18 mouse cellular contexts compared by ENCODE assay signal in genomic region chr2:33232782-33233570, GRCm38 (mm10). TPM values are rescaled to one million over a fixed set of nuclear protein-coding genes. Genes with fewer than 3 reads are reported as not detected.
A peak's percentile ranks its signal among the peaks of the same experiment; 100 is the strongest.
DNase-seq lines count a peak whose midpoint lies in the region; ATAC-seq and TF ChIP-seq lines count a peak whose summit lies in the region.
"Had no signal": no experiment of that assay in that cellular context is flagged by ENCODE, and none has a peak within 500 bp of the region (broad histone marks: within the 10 kb centered on the region; RNA-seq: fewer than 3 reads in every experiment).

No protein-coding gene starts in this region.

- peaks cover 50% of the 10 kb centered on the region for H3K36me3 ChIP-seq in heart, embryonic 10.5 days
- H3K36me3 ChIP-seq in hindbrain, embryonic 10.5 days: peaks cover 50% of the 10 kb centered on the region
- H3K36me3 ChIP-seq in hindbrain, embryonic 13.5 days: peaks cover 23% of the 10 kb centered on the region
- H3K36me3 ChIP-seq in kidney, adult 2 months (ENCODE audit: control insufficient read depth, insufficient read depth, low read length): no peaks in the 10 kb centered on the region

- no peak for DNase-seq in heart, embryonic 10.5 days (ENCODE audit: low spot score)
- DNase-seq in heart, postnatal 14 days: no peak
- DNase-seq in hindbrain, embryonic 10.5 days (ENCODE audit: low spot score): no peak
- peak; percentile 81 for DNase-seq in kidney, adult 2 months
- peak; percentile 30 for DNase-seq in kidney, postnatal 10 days
- no peak for DNase-seq in left cerebral cortex, postnatal 10 days (ENCODE audit: extremely low spot score in 1 of 2, low spot score in 2 of 2)
- no peak for DNase-seq in adrenal gland, adult 18-20 months (ENCODE audit: low spot score in 2 of 2)
- DNase-seq: adrenal gland, adult 8-10 months; cerebellum, postnatal 14 days; gastrocnemius, postnatal 25 days; left cerebral cortex, postnatal 4 days; lung, adult 18-20 months; lung, postnatal 36 days; thymus, postnatal 4 days had no signal

- no peak overlapping the region for H3K9ac ChIP-seq in hindbrain, embryonic 13.5 days
- H3K9ac ChIP-seq: forebrain, embryonic 12.5 days; hindbrain, embryonic 14.5 days had no signal

- intact Hi-C loops in heart, postnatal 14 days (cut with DNase I): loop anchor here (5.0 kb wide), 1 partner anchor 76 kb away; no protein-coding TSS in a partner anchor
- intact Hi-C loops in left cerebral cortex, postnatal 10 days (cut with DNase I): no loop called here

- peak overlapping the region; percentile 63 for H3K27ac ChIP-seq in heart, embryonic 10.5 days
- peak overlapping the region; percentile 31; the same call in 1 of the 2 replicates for H3K27ac ChIP-seq in hindbrain, embryonic 10.5 days
- H3K27ac ChIP-seq in hindbrain, embryonic 13.5 days: no peak overlapping the region
- H3K27ac ChIP-seq in kidney, adult 2 months (ENCODE audit: insufficient read depth, low read depth, low read length): 0 out of 2 replicates have a peak overlapping the region, but pooled peaks have one; percentile 15
- H3K27ac ChIP-seq: hindbrain, embryonic 14.5 days had no signal

- no peak for TF ChIP-seq CTCF in kidney, adult 2 months (conservative IDR thresholded peaks at IDR 0.05; ENCODE audit: insufficient read depth, insufficient read length, low read depth, low read length)

- no peaks in the 10 kb centered on the region for H3K9me3 ChIP-seq in heart, embryonic 10.5 days
- no peaks in the 10 kb centered on the region for H3K9me3 ChIP-seq in hindbrain, embryonic 10.5 days
- no peaks in the 10 kb centered on the region for H3K9me3 ChIP-seq in hindbrain, embryonic 13.5 days
- H3K9me3 ChIP-seq: forebrain, embryonic 12.5 days had no signal

- 71% methylated on average over 6 of the region's 6 CpGs for WGBS in heart, embryonic 10.5 days
- 78% methylated on average over 6 of the region's 6 CpGs for WGBS in hindbrain, embryonic 10.5 days
- WGBS in hindbrain, embryonic 13.5 days: 77% methylated on average over 6 of the region's 6 CpGs
- 63% methylated on average over 6 of the region's 6 CpGs for WGBS in kidney, adult 2 months

- H3K4me2 ChIP-seq in hindbrain, embryonic 13.5 days: no peak overlapping the region
- H3K4me2 ChIP-seq: forebrain, embryonic 12.5 days; hindbrain, embryonic 14.5 days had no signal

- TF ChIP-seq POLR2A in kidney, adult 2 months (IDR thresholded peaks at IDR 0.05; ENCODE audit: low read depth, low read length): no peak

- no peak for ATAC-seq in hindbrain, embryonic 13.5 days (ENCODE audit: low FRiP score)
- ATAC-seq: intestine, postnatal 0 days had no signal

- peaks cover 61% of the 10 kb centered on the region for H3K4me1 ChIP-seq in heart, embryonic 10.5 days
- peaks cover 42% of the 10 kb centered on the region for H3K4me1 ChIP-seq in hindbrain, embryonic 10.5 days (replicated peaks)
- peaks cover 63% of the 10 kb centered on the region for H3K4me1 ChIP-seq in hindbrain, embryonic 13.5 days (replicated peaks)
- peaks cover 21% of the 10 kb centered on the region for H3K4me1 ChIP-seq in kidney, adult 2 months (ENCODE audit: control insufficient read depth, insufficient read depth, low read length)

- no peak overlapping the region for H3K4me3 ChIP-seq in heart, embryonic 10.5 days
- H3K4me3 ChIP-seq in hindbrain, embryonic 10.5 days: no peak overlapping the region
- no peak overlapping the region for H3K4me3 ChIP-seq in hindbrain, embryonic 13.5 days
- H3K4me3 ChIP-seq in kidney, adult 2 months (ENCODE audit: insufficient read depth, low read depth, low read length): no peak overlapping the region
- H3K4me3 ChIP-seq: forebrain, embryonic 12.5 days had no signal

- H3K27me3 ChIP-seq in heart, embryonic 10.5 days (ENCODE audit: insufficient read depth, poor library complexity, severe bottlenecking): no peaks in the 10 kb centered on the region
- no peaks in the 10 kb centered on the region for H3K27me3 ChIP-seq in hindbrain, embryonic 10.5 days (ENCODE audit: insufficient read depth, poor library complexity, severe bottlenecking)
- no peaks in the 10 kb centered on the region for H3K27me3 ChIP-seq in hindbrain, embryonic 13.5 days
- no peaks in the 10 kb centered on the region for H3K27me3 ChIP-seq in kidney, adult 2 months (replicated peaks; ENCODE audit: control insufficient read depth, insufficient read depth, low read length)
- H3K27me3 ChIP-seq: forebrain, embryonic 12.5 days had no signal

RNA-seq across cellular contexts. Expression of gene Angptl2, which starts 17.1 kb away (rescaled TPM):
- polyA plus RNA-seq in heart, embryonic 10.5 days (2016; fragmentation: Nextera tagmentation; extraction: Ambion mirVana): 40.4 and 49.8 TPM in 2 replicates
- 10 to 100 TPM; 83.2 to 85.0 TPM for total RNA-seq in heart, postnatal 14 days (2021)
- polyA plus RNA-seq in hindbrain, embryonic 10.5 days (2016; fragmentation: Nextera tagmentation; extraction: Ambion mirVana): 26.0 and 26.7 TPM in 2 replicates
- polyA plus RNA-seq in hindbrain, embryonic 13.5 days (2015; fragmentation: Nextera tagmentation; extraction: Ambion mirVana): 16.9 and 17.9 TPM in 2 replicates
- polyA plus RNA-seq in kidney, adult 2 months (2012; rRNA removed): 90.1 and 93.0 TPM in 2 replicates
- total RNA-seq in left cerebral cortex, postnatal 10 days (2021): 1 to 10 TPM; 4.4 to 4.5 TPM
- 10 to 100 TPM; 19.6 to 29.9 TPM for total RNA-seq in adrenal gland, adult 18-20 months (2021)

Comparison
In these comparisons a context has a peak if more than half of its experiments do, and no peak if none do; other contexts are left out.
1. DNase-seq: peak in kidney, adult 2 months (single experiment) and kidney, postnatal 10 days (single experiment); none in heart, embryonic 10.5 days (single experiment), heart, postnatal 14 days (0 of 2), hindbrain, embryonic 10.5 days (single experiment), left cerebral cortex, postnatal 10 days (0 of 2) and adrenal gland, adult 18-20 months (0 of 2).